Mouse (Mus musculus) thymus, postnatal 36 days (tissue): ENCODE results near the gene Gdpd1.
A peak's percentile ranks its signal among the peaks of the same experiment; 100 is the strongest.
"Not testable (repeated sequence)": the region's sequence is repeated elsewhere in the genome, so short reads cannot be mapped to it uniquely, and the experiment has no call there.

Source experiments
- DNase-seq, 2 experiments: peaks; one replicate each; pipeline ENCODE4 v3.0.0; 2022; ENCODE audit warnings: mixed read lengths in 2 of 2

Gene Gdpd1

GRCm38 (mm10) chr11:87073866-87074440, at the start of gene Gdpd1:
Gdpd1 (minus strand) TSS chr11:87074062.
- DNase-seq: peak; percentile 90 to 94

- DNase-seq: no peak
Observed at GRCm38 (mm10) chr11:87121864-87122263, 48.0 kb upstream of the Gdpd1 start.

- no peak for DNase-seq
Observed at GRCm38 (mm10) chr11:87110172-87110909, 36.5 kb upstream of the Gdpd1 start.

GRCm38 (mm10) chr11:87109519-87110171, 35.8 kb upstream of the Gdpd1 start:
- peak in 1 of 2 experiments; percentile 43 for DNase-seq

GRCm38 (mm10) chr11:87108755-87109518, 35.1 kb upstream of the Gdpd1 start, which contains the start of gene Ska2:
Ska2 (plus strand) TSS chr11:87109234.
- DNase-seq: peak; percentile 95 to 97

GRCm38 (mm10) chr11:87108409-87108754, 34.5 kb upstream of the Gdpd1 start, which contains the start of gene Prr11:
Prr11 (minus strand) TSS chr11:87108708.
- DNase-seq: no peak

GRCm38 (mm10) chr11:87087142-87087541, 13.3 kb upstream of the Gdpd1 start:
- DNase-seq: no peak

GRCm38 (mm10) chr11:87086290-87086984, 12.6 kb upstream of the Gdpd1 start, which contains the start of gene Smg8:
Smg8 (minus strand) TSS chr11:87086774.
- DNase-seq: peak; percentile 76 to 79

- DNase-seq: no peak
Observed at GRCm38 (mm10) chr11:87085461-87085860, 11.6 kb upstream of the Gdpd1 start.

- DNase-seq: no peak
Observed at GRCm38 (mm10) chr11:87083712-87084111, 9.8 kb upstream of the Gdpd1 start.

GRCm38 (mm10) chr11:87073343-87073865, 458 bp downstream of the Gdpd1 start:
- DNase-seq: peak in 1 of 2 experiments; percentile 55

- no peak for DNase-seq
Observed at GRCm38 (mm10) chr11:87062087-87062486, 11.8 kb downstream of the Gdpd1 start.

- DNase-seq: no peak
Observed at GRCm38 (mm10) chr11:87060410-87060809, 13.5 kb downstream of the Gdpd1 start.

GRCm38 (mm10) chr11:87056286-87056685, 17.6 kb downstream of the Gdpd1 start:
- DNase-seq: no peak

GRCm38 (mm10) chr11:87048900-87049299, 25.0 kb downstream of the Gdpd1 start:
- not testable (repeated sequence) for DNase-seq

GRCm38 (mm10) chr11:87046968-87047367, 26.9 kb downstream of the Gdpd1 start:
- DNase-seq: no peak

GRCm38 (mm10) chr11:87043052-87043451, 30.8 kb downstream of the Gdpd1 start:
- no peak for DNase-seq

- DNase-seq: no peak
Observed at GRCm38 (mm10) chr11:87039307-87039963, 34.4 kb downstream of the Gdpd1 start.

- peak in 1 of 2 experiments; percentile 9 for DNase-seq
Observed at GRCm38 (mm10) chr11:87036180-87036579, 37.7 kb downstream of the Gdpd1 start.

GRCm38 (mm10) chr11:87028212-87028611, 45.6 kb downstream of the Gdpd1 start:
- no peak for DNase-seq

GRCm38 (mm10) chr11:87026096-87026875, 47.6 kb downstream of the Gdpd1 start:
- no peak for DNase-seq
